Mouse (Mus musculus) lung, postnatal 36 days (tissue): Measurements from ENCODE around the gene Ndufaf1.

ENCODE experiments used
- DNase-seq: peaks from one replicate; pipeline ENCODE4 v3.0.0; 2022; ENCODE audit warnings: mixed read lengths

Ndufaf1 gene

DNA sequence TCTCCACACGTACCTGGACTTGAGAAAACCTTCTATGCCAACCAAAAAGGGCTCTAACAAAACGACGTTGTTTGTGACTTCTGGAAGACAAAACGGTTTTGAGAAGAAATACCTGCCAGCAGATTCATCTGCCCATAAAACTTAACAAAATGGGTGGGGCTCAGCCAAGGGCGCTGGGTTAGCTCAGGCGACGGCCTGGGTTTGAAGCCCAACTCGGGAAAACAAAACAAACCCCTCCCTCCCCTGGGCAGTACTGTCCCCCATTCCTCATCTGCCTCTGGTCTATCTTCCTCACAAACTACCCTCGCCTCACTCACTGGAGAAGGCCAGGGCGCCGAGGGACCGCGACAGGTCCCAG, 44.8 kb downstream of the Ndufaf1 start:
- no peak for DNase-seq

- peak; percentile 5 for DNase-seq
Measured at GRCm38 (mm10) chr2:119607023-119607422, 55.6 kb downstream of the Ndufaf1 start.
